Mouse (Mus musculus) olfactory bulb, adult 2 months (tissue): ENCODE data around the gene Acbd7.

Experiments used
- CTCF ChIP-seq: fragments of 200-500 bp; IDR thresholded peaks from 2 replicates; pipeline ENCODE4 v1.5.1; 2012; ENCODE audit warnings: low read depth, mild to moderate bottlenecking, low read length, moderate library complexity; ENCODE audit not compliant: insufficient read depth
- POLR2A ChIP-seq: fragments of 200-500 bp; IDR thresholded peaks from 2 replicates; pipeline ENCODE4 v1.6.1; 2012; ENCODE audit warnings: mild to moderate bottlenecking, low read depth, low read length, moderate library complexity; ENCODE audit not compliant: insufficient read depth

DNA sequence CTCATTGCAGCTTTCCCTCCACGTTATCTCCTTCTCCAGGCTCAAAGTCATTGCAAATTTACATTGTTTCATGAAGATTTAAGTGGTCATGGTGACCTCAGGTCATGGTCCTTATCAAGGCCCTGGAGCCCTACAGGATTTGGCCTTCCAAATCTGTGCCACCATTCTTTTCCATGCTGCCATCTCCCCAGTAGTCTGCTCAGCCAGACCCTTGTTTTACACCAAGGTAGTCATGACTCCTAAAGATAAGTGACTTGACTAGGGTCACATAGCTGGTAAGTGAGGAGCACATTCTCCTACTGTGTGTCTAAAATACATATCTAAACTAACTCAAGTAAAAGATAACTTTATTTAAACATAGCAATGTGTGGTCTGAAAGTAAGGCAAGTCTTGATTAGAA is 43.8 kb upstream of the Acbd7 start:
- no peak for TF ChIP-seq CTCF
- TF ChIP-seq POLR2A: no peak
